Mouse (Mus musculus) midbrain, embryonic 10.5 days (tissue): ENCODE data around the gene Gpr156. TPM values are rescaled to one million over a fixed set of nuclear protein-coding genes. Genes with fewer than 3 reads are reported as not detected.
"Not testable (repeated sequence)": the region's sequence is repeated elsewhere in the genome, so short reads cannot be mapped to it uniquely, and the experiment has no call there.

Experiments
- DNase-seq: peaks from one replicate; pipeline ENCODE4 v3.0.0-alpha.2; 2017; ENCODE audit warnings: low spot score
- H3K27ac ChIP-seq: fragments of 300-500 bp; sonication (generic); replicated peaks from 2 replicates; pipeline ENCODE4 v1.5.1; 2016; ENCODE audit warnings: mild to moderate bottlenecking
- H3K27me3 ChIP-seq: fragments of 300-500 bp; sonication (generic); 2 replicates; pipeline ENCODE4 v1.6.1; 2016; ENCODE audit warnings: low read depth, mild to moderate bottlenecking; ENCODE audit not compliant: poor library complexity, severe bottlenecking
- H3K36me3 ChIP-seq: fragments of 300-500 bp; sonication (generic); 2 replicates; pipeline ENCODE4 v1.6.1; 2016; ENCODE audit warnings: mild to moderate bottlenecking, moderate library complexity
- H3K4me1 ChIP-seq: fragments of 300-500 bp; sonication (generic); 2 replicates; pipeline ENCODE4 v1.6.1; 2016
- H3K4me3 ChIP-seq: fragments of 300-500 bp; sonication (generic); 2 replicates; pipeline ENCODE4 v1.5.1; 2016; ENCODE audit warnings: mild to moderate bottlenecking, moderate library complexity
- H3K9me3 ChIP-seq: fragments of 300-500 bp; sonication (generic); replicated peaks from 2 replicates; pipeline ENCODE4 v1.6.1; 2016; ENCODE audit warnings: mild to moderate bottlenecking
- WGBS: fragments of 180-500 bp; shearing (Covaris S2); methylation state at CpG from one replicate; pipeline ENCODE4 v1.1.7; 2016; 5-methylcytosine and 5-hydroxymethylcytosine counted together
- polyA plus RNA-seq: library from polyadenylated mRNA; unstranded; fragments of >200 nt; fragmentation: Nextera tagmentation; extraction: Ambion mirVana; gene quantifications from 2 replicates; pipeline ENCODE4 v1.2.1, GENCODE M21; 2016

Gpr156 gene
- polyA plus RNA-seq, 1 experiment from 2014 or later: 2.0 TPM

- Histone ChIP-seq H3K4me1 (peaks cover 12% of the 10 kb centered on the region), H3K9me3 (no peaks in the 10 kb centered on the region), H3K27ac (no peak overlapping the region), H3K4me3 (no peak overlapping the region), H3K27me3 (no peaks in the 10 kb centered on the region), H3K36me3 (no peaks in the 10 kb centered on the region)
- DNase-seq: no peak
- WGBS: 30% methylated on average over 4 of the region's 4 CpGs
Measured at GRCm38 (mm10) chr16:38017958-38018376, 101.7 kb downstream of the Gpr156 start.

GRCm38 (mm10) chr16:38032644-38033043, 116.3 kb downstream of the Gpr156 start:
- no peaks in the 10 kb centered on the region for H3K36me3 ChIP-seq
- no peaks in the 10 kb centered on the region for H3K27me3 ChIP-seq
- no peak overlapping the region for H3K4me3 ChIP-seq
- H3K9me3 ChIP-seq: no peaks in the 10 kb centered on the region
- 92% methylated on average over 9 of the region's 9 CpGs for WGBS
- no peaks in the 10 kb centered on the region for H3K4me1 ChIP-seq
- no peak for DNase-seq
- no peak overlapping the region for H3K27ac ChIP-seq

GRCm38 (mm10) chr16:38033071-38033470, 116.8 kb downstream of the Gpr156 start:
- H3K27ac ChIP-seq: no peak overlapping the region
- 79% methylated on average over 5 of the region's 5 CpGs for WGBS
- H3K4me1 ChIP-seq: no peaks in the 10 kb centered on the region
- H3K27me3 ChIP-seq: no peaks in the 10 kb centered on the region
- H3K36me3 ChIP-seq: no peaks in the 10 kb centered on the region
- no peak for DNase-seq
- no peaks in the 10 kb centered on the region for H3K9me3 ChIP-seq
- H3K4me3 ChIP-seq: no peak overlapping the region

GRCm38 (mm10) chr16:38038101-38038500, 121.8 kb downstream of the Gpr156 start:
- 90% methylated on average over 4 of the region's 4 CpGs for WGBS
- not testable (repeated sequence) for DNase-seq, H3K4me1 ChIP-seq, H3K27me3 ChIP-seq, H3K4me3 ChIP-seq, H3K36me3 ChIP-seq, H3K27ac ChIP-seq, H3K9me3 ChIP-seq

- H3K27me3 ChIP-seq: no peaks in the 10 kb centered on the region
- H3K9me3 ChIP-seq: no peaks in the 10 kb centered on the region
- DNase-seq: no peak
- H3K4me3 ChIP-seq: no peak overlapping the region
- no peaks in the 10 kb centered on the region for H3K4me1 ChIP-seq
- 96% methylated on average over 1 of the region's 1 CpGs for WGBS
- H3K36me3 ChIP-seq: no peaks in the 10 kb centered on the region
- H3K27ac ChIP-seq: no peak overlapping the region
Measured at GRCm38 (mm10) chr16:38042160-38042559, 125.9 kb downstream of the Gpr156 start.

- Histone ChIP-seq H3K4me1 (no peaks in the 10 kb centered on the region), H3K36me3 (no peaks in the 10 kb centered on the region), H3K27ac (no peak overlapping the region), H3K27me3 (no peaks in the 10 kb centered on the region), H3K4me3 (no peak overlapping the region), H3K9me3 (no peaks in the 10 kb centered on the region)
- DNase-seq: no peak
- 89% methylated on average over 5 of the region's 5 CpGs for WGBS
Measured at GRCm38 (mm10) chr16:38044551-38044950, 128.3 kb downstream of the Gpr156 start.

- Histone ChIP-seq H3K27me3 (no peaks in the 10 kb centered on the region), H3K36me3 (no peaks in the 10 kb centered on the region), H3K4me1 (no peaks in the 10 kb centered on the region), H3K4me3 (no peak overlapping the region), H3K27ac (no peak overlapping the region), H3K9me3 (no peaks in the 10 kb centered on the region)
- WGBS: 84% methylated on average over 23 of the region's 23 CpGs
- no peak for DNase-seq
Measured at GRCm38 (mm10) chr16:38047781-38048558, 131.7 kb downstream of the Gpr156 start.

Other genes with a start within 250 kb of the Gpr156 start
- 168 and 195 TPM in 2 replicates for gene Fstl1, start 139.6 kb upstream of the Gpr156 start, polyA plus RNA-seq
- 0.25 and 0.34 TPM in 2 replicates for gene Gm36028, start 55.4 kb upstream of the Gpr156 start, polyA plus RNA-seq
- gene Lrrc58, start 48.1 kb upstream of the Gpr156 start, polyA plus RNA-seq: 52.5 and 53.3 TPM in 2 replicates
- gene Gsk3b, start 172.5 kb downstream of the Gpr156 start, polyA plus RNA-seq: 72.9 and 90.7 TPM in 2 replicates